Mouse (Mus musculus): ENCODE data around the gene Pax8.

Pax8 gene

DNA sequence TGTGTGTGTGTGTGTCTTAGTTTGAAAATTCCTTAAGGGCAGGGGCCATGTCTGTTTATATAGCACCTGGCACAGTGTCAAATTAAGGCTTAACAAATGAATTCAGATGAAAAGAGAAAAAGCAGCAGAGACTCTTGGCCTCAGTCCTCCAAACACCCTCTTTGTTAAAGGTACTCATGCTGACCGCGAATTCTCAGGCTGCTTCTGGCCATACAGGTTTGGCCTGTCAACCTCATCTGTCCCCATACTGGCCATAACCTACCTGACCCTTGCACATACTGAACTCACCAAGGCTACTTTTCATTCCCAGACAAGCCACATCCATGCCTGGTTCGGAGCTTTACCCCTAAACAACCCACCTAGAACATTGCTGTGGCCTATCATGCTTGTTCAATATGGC is 62.2 kb downstream of the Pax8 start:
- no peak for DNase-seq

DNA sequence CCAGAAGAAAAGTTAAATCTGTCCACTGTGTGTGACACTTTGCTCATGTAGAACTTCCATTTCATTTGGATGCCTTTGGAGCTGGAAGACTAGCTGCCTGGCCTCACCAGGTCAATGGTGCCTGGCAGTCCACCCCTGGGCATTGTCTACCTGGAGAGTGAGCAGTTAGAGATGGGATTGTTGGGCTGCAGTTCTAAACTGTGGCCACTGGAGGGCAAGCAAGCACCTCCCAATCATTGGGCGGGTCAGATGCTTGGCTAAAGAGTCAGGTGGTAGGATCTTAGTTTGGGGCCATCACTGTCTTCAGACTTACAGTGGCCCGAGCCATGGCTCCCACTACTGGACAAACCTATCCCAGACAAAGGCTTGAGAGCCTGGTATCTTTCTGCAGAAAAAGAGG is 66.2 kb downstream of the Pax8 start:
- peak; percentile 81 for DNase-seq

DNA sequence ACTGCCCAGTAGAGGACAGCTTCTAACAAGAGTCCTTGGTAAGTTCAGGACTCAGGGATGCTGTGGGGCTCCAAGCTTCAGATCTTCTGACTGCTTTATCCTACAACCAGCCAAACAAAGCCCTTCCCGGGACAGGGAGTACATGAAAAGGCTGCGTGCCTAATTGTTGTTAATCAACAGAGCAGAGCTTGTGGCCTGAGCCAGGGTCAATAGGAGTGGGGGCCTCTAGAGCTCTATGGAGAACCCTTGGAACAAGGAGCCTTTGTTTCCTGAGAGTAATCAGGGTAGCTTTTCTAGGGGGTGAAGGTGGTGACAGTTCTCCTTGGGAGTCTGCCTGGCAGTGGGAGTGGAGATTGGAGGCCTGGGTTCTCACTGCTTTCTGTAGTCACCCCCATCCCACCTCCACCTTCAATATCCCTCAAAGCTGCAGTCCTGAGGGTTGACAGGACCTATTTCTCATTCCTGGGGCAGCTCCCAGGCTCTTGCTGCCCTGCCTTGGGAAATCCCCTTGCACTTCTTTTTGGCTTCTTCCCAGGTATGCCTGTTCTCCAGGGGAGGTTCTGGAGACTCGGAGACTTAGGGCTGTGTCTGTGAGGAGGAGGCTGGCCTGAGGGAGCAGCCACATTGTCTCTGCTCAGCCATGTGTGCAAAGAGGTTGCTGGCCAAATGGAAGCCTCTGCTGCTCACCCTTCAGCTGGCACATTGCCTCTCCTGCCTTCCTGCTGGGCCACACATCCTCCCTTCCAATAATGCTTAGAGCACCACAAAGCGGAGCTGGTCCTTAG is 67.5 kb downstream of the Pax8 start:
- DNase-seq: no peak

DNA sequence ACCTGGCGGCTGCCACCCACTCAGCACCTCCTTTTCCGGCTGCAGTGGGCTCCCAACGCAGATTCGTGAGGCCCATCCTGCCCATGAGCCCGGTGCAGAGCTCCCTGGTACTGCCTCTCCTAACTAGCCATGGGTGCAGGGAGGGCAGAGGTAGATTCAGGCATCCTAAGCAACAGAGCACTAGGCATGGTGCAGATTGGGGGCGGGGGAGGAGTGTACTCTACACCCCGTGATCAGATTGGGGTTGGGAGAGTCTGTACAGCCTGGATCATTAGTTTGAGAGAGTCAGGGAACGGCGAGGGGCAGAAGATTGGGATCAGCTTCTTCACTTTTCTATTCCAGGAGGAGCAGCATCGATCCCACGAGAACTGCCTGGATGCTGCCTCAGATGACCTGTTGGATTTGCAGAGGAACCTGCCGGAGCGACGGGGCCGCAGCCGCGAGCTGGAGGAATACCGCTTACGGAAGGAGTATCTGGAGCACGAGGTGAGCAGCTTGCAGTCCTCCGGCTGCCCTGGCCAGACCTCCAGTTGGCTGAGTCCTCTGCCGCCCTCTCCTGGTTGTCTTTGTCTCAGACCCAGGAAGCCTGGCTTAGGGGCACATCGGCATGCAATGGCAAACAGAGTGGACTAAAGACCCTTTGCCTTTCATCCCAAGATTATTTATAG is 69.9 kb downstream of the Pax8 start:
- DNase-seq: peak; percentile 90

DNA sequence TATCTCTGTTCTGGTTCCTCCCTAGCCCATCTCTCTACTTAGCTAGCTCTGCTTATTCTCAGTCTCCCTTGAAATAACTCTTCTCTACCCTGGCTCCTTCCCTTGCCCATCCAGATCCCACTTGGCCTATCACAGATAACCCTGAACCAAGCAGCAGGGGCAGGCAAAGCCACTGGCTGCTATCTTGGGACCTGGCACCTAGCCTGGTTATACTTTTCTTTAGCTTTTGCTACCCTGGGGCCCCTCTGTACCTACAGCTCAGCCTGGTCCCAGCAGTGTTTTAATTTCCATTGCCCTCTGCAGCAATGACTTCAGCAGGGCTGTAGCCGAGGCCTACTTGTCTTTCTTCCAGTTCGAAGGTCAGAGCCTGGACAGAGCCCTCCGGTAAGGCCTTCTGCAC is 74.7 kb downstream of the Pax8 start:
- DNase-seq: no peak

DNA sequence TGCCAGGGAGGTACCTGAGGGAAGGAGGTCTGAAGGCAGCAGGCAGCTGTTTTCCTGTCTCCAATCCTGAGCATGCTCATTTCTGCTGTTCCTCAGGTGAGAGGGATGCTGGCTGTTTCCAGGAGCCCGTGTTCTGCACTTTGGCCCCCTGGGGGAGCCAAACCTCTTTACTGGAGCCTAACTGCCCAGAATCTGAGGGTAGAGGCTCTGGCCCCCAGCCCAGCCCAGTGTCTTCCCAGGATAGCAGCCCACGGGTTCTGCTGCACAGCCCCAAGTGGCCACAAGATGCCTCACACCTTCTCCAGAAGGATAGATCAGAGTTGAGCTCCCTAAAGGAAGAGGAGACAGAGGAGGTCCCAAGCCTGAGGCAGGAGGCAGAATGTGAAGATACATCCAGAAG is 78.3 kb downstream of the Pax8 start:
- no peak for DNase-seq

DNA sequence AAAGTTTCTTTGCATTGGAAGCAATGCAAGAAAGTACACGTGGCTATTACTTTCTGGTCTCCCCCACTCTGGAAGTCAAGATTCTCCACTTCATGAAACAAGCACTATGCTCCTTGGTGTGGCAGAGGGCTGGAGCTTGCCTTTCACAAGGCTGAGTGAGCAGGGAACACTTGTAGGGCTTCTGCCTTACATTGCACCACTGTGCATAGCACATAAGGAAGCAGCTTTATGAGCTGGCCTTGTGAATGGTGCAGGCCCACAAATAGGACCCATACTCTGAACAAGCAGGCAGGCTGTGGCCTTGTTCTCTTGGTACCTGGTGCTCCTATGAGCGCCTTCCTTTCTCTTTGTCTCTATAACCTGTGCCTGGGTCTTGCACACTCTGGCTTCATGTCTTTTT is 82.1 kb downstream of the Pax8 start:
- DNase-seq: no peak

DNA sequence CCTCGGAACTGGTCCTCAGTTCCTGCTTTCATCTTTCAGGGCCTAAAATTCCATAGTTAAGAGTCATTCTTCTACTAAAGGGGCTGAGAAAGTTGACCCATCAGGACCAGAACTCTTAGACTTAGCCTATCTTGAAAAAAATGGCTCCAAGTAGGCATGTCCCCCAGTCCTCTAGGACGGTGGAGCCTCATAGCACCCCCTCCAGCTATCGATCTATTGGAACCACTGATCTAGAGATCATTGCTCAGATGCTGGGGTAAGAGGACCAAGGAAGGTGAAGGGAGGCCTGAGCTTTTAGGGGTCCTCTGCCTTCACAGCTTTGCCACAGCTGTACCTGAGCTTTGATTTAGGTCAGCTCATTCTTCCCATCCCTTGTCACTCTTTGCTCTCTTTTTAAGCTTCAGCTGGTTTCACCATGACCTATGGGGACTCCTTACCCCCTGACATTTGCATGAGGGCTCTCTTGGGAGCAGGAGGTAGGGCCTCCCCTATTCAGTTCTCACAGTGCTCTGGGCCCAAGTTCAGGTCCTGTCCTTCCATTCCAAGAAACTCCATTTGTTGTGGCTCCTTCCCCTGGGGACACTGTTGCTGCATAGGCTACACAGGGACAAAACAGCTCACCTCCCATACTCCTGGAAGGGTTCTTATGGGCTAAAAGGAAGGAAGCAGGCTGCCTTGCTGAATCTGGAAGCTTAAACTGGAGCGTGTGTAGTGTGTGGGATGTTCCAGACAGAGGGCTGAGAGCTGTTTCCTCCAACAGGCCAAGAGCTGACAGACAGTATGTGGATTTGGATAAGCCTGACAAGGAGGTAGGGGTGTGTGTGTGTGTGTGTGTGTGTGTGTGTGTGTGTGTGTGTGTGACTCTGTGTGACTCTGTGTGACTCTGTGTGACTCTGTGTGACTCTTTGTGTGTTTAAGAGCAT is 87.8 kb downstream of the Pax8 start:
- DNase-seq: no peak

DNA sequence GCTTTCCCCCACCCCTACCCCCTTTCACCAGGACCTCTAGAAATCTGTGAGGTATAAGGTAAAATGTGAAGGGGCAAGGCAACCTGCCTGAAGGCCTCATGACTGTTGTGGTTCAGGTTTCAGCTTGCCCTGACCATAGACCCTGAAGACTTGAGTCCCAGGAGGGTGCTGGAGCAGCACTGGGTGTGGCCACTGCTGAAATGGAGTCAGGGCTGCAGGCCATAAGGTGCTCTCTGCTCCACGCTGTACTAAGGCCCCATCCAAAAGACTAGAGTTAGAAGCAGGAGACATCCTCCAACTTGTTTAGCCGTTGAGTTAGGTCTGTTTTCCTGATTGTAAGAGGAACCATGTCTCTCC is 88.5 kb downstream of the Pax8 start:
- no peak for DNase-seq

DNA sequence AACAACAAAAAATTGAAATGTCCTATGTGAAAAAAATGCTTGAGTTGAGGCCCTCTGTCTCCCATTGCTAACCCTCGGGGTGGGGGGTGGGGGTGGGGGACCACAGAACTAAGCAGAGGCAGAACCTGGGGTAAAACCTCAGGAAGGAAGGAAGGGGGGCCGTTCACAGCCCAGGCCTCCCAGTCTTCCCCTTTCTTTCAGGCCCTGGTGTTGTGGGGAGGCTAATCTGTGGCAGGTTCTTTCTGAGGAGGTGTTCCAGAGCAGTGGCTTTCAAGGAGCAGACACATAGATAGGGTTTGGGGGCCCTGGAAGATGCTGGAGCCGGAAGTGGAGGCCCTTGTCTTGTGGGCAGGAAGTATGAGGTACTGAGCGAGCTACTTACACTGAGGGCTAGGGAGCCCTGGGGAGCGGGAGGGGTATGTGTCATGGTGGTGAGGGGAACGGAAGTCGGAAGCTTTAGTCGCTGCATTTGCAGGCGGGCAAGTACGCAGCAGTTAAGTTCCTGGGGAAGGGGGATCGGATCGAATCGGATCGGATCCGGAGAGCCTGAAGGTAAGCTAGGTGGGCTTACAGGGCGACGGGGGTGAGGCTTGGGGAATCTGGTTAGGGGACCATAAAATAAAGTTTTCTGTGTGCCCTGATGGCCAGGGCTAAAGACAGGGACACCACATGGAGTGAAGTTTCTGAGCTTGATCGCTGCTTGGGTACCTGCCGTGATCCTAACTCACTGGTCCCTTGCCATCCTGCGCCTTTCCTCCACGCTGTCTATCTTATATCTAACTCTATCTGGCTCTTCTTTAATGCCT is 89.0 kb downstream of the Pax8 start:
- no peak for DNase-seq

DNA sequence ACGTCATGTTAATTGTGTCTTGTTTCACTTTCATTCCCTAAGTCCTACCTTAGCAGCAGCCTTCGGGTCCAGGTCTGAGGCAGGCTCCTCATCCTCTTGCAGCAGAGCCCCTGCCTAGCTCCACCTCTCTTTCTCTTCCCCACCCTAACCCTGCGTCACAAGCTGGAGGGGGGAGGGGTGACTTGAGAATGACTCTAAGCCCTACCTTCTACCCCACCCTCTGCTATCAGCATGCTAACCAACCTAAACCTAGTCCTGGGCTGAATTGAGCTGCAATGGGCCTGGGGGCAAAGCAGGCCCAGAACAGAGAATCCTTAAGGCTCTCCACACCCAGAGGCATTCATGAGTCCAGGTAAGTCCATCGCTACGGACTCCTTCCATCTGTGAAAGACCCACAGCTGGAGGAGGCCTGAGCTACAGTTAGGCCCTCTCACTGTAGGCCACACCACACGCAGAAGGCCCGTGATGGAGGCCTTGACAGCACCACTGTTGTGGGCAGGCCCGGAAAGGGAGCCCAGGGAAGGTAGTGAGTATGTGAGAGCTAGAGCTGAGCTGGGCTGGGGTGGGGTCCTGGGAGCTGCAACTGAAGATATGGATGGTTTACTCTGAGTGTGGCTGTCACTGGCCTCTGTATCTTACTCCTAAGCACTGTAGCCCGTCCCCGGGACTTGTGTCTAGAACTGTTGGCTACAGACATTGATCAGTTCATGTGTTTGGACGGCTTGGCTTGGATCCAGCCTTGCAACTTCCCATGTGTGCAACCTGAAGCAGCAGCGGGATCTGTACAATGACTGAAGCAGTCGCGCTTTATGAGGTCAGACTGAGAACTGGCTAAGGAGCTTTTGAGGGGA is 90.1 kb downstream of the Pax8 start:
- no peak for DNase-seq

DNA sequence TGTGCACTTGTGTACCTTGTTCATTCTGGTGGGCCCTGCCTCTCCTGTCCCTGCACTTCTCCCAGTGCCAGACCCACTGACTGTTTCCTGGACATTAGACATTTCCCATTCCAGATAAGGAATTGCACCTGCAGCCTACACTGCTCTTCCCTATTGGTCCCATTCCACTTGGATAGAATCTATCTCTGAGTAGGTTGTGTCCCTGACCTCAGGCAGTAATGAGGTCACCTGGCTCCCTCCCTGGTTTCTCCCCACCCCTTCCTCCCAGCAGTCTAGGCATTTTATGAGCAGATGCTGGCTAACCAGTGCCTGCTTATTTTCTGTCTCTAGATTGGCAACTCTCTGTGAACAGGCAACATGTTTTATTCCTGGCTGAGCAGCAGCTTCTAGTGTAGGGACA is 91.0 kb downstream of the Pax8 start:
- no peak for DNase-seq

DNA sequence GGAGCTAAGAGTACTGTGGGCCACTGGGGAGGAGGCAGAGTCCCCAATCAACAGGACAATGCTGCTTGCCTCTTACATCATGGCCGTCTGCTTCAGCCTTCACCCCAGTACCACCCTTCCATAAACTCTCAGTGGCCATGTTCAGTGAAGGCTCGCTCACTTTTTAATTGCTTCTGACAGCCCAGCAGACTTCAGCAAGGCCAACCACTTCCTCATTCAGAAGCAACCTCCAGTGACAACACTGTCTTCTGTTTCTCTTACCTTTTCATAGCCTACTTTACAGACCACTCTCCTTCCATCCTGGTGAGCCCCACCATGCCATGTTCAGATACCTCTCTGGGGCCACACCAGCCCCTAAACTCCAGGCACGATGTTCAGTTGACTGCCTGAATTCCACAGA is 91.8 kb downstream of the Pax8 start:
- no peak for DNase-seq

DNA sequence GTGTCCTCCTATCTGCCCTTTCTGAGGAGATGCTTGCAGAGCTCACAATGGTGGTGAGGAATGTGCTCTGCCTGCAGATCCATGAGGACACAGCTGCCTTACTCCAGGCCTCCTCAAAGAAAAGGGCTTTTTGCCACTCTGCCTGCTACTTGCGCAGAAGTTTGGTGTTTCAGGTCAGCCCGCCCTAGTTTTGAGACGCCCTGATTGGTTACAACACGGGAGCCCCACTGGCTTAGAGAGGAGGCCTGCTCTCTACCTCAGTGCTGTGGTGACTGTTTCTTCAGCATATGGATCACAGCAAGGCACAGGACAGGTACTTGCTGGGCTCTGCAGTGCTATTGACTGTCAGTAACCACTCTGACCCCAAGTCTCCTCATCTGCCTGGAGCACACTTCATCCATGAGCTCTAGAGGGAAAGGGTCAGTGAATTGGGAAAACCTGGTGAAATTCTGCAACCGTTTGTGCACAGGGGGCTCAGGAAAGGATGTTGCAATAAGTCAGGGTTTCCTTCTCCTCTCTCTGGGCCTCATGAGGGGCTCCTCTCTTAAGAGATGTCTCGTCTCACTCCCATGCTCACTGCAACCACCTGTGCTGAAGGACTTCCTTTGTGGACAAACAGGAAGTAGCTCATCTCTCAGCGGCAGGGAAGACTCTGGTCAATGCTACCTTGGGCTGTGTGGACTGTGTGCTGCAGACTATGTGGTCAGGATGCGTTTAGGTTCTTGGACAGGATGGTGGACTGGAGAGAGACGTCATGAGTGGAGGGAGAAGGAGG is 92.8 kb downstream of the Pax8 start:
- DNase-seq: no peak

DNA sequence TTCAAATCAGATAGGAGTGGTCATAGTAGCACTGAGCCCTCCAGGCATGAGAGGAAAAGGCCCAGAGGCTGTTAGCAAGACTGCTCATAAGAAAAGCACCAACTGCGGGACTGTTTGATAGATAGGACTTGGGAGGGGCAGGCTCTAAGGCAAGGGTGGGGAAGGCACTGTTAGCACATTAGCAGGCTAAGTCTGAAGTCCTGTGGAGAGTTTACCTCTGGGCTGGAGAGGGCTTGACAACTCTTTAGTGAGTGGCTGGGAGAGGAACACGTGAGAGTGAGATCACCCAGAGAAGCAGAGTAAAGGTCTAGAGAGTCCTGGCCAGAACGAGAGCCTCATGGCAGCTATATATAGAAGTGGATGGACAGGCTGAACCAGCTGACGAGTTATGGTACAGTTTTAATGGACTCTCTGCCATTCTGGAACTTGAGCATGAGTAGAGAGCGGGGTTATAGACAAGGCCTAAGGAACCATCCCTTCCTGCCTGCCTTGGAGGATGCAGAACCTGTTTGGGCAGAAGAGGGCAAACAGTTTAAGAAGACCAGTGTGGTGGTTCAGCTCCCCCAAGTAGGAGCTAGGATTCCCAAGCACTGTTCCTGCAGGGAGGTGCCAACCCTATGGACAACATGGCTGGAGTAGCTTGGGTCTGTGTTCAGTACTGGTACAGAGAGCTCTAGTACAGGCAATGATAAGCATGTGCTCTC is 96.5 kb downstream of the Pax8 start:
- DNase-seq: no peak
